Mouse (Mus musculus): ENCODE data around the gene Tmem174.

GRCm38 (mm10) chr13:98588951-98589501, 48.2 kb downstream of the Tmem174 start:
- TF ChIP-seq TAL1 (IDR thresholded peaks at IDR 0.05; ENCODE audit: low read length): no peak
- TF ChIP-seq GATA1 (IDR thresholded peaks at IDR 0.05; ENCODE audit: low read length): no peak

All from erythroblast, embryonic 14.5 days (primary cell).